ENCODE assay signal across 19 mouse cellular contexts in genomic region chr10:4151159-4151558, GRCm38 (mm10).
DNase-seq lines count a peak whose midpoint lies in the region; ATAC-seq and TF ChIP-seq lines count a peak whose summit lies in the region.
"Had no signal": no experiment of that assay in that cellular context is flagged by ENCODE, and none has a peak within 500 bp of the region (broad histone marks: within the 10 kb centered on the region; RNA-seq: fewer than 3 reads in every experiment).

No protein-coding gene starts in this region.

- WGBS in lung, embryonic 14.5 days: 91% methylated on average over 4 of the region's 4 CpGs
- WGBS in kidney, adult 2 months: 92% methylated on average over 4 of the region's 4 CpGs

- DNase-seq in gastrocnemius, adult 2 months: no peak
- no peak for DNase-seq in gastrocnemius, adult 18-20 months (ENCODE audit: low spot score)
- peak; percentile 34 for DNase-seq in lung, embryonic 14.5 days
- no peak for DNase-seq in lung, postnatal 4 days
- DNase-seq in induced T-regulatory cell, adult 2 months (ENCODE audit: low read depth): peak; percentile 18
- DNase-seq in kidney, adult 2 months: no peak
- DNase-seq in left cerebral cortex, adult 9 months (ENCODE audit: low spot score in 2 of 2): no peak
- DNase-seq: adrenal gland, postnatal 10 days; cerebellum, postnatal 36 days; heart, adult 18-20 months; heart, postnatal 36 days; thymus, postnatal 4 days had no signal

- no peak overlapping the region for H3K4me2 ChIP-seq in lung, embryonic 14.5 days
- H3K4me2 ChIP-seq: forebrain, embryonic 13.5 days; limb, embryonic 12.5 days; lung, embryonic 15.5 days; midbrain, embryonic 11.5 days had no signal

- H3K4me1 ChIP-seq in lung, embryonic 14.5 days (ENCODE audit: insufficient read depth): no peaks in the 10 kb centered on the region
- peaks cover 32% of the 10 kb centered on the region for H3K4me1 ChIP-seq in E14TG2a.4 (replicated peaks; ENCODE audit: low read depth, low read length)
- no peaks in the 10 kb centered on the region for H3K4me1 ChIP-seq in kidney, adult 2 months (ENCODE audit: control insufficient read depth, insufficient read depth, low read length)
- H3K4me1 ChIP-seq: forebrain, embryonic 13.5 days; limb, embryonic 12.5 days had no signal

- TF ChIP-seq CTCF in gastrocnemius, adult 2 months (IDR thresholded peaks at IDR 0.05): peak; percentile 29
- TF ChIP-seq CTCF in lung, embryonic 14.5 days (IDR thresholded peaks at IDR 0.05; ENCODE audit: low read depth): peak; percentile 46
- peak; percentile 43 for TF ChIP-seq CTCF in E14TG2a.4 (conservative IDR thresholded peaks at IDR 0.05; ENCODE audit: low read length)
- no peak for TF ChIP-seq CTCF in kidney, adult 2 months (conservative IDR thresholded peaks at IDR 0.05; ENCODE audit: insufficient read depth, insufficient read length, low read depth, low read length)

- ATAC-seq in lung, embryonic 14.5 days (ENCODE audit: insufficient read depth): no peak
- ATAC-seq: forebrain, embryonic 13.5 days; inflammation-experienced regulatory T-cells, adult 6 months had no signal

- H3K27ac ChIP-seq in gastrocnemius, adult 2 months: peak overlapping the region; percentile 54
- H3K27ac ChIP-seq in lung, embryonic 14.5 days (ENCODE audit: low read depth): no peak overlapping the region; the same call in 1 of the 2 replicates
- no peak overlapping the region for H3K27ac ChIP-seq in kidney, adult 2 months (ENCODE audit: insufficient read depth, low read depth, low read length)
- H3K27ac ChIP-seq: forebrain, embryonic 13.5 days; limb, embryonic 12.5 days; lung, embryonic 15.5 days had no signal

- H3K9me3 ChIP-seq in lung, embryonic 14.5 days (ENCODE audit: low read depth, low read length): no peaks in the 10 kb centered on the region
- H3K9me3 ChIP-seq in E14TG2a.4 (ENCODE audit: low read length): no peaks in the 10 kb centered on the region
- H3K9me3 ChIP-seq: forebrain, embryonic 13.5 days; limb, embryonic 12.5 days; lung, embryonic 15.5 days had no signal

- H3K9ac ChIP-seq in lung, embryonic 14.5 days: no peak overlapping the region
- H3K9ac ChIP-seq: forebrain, embryonic 13.5 days; limb, embryonic 12.5 days; lung, embryonic 15.5 days had no signal

- no peak overlapping the region for H3K4me3 ChIP-seq in gastrocnemius, adult 2 months
- H3K4me3 ChIP-seq in lung, embryonic 14.5 days (ENCODE audit: low read depth, low read length): no peak overlapping the region
- H3K4me3 ChIP-seq in E14TG2a.4 (replicated peaks; ENCODE audit: low read length): no peak overlapping the region
- H3K4me3 ChIP-seq in kidney, adult 2 months (ENCODE audit: insufficient read depth, low read depth, low read length): no peak overlapping the region
- H3K4me3 ChIP-seq: forebrain, embryonic 13.5 days; limb, embryonic 12.5 days; lung, embryonic 15.5 days; myocyte had no signal

- no peaks in the 10 kb centered on the region for H3K27me3 ChIP-seq in lung, embryonic 14.5 days (ENCODE audit: insufficient read depth, low read length)
- H3K27me3 ChIP-seq in E14TG2a.4 (ENCODE audit: insufficient read depth, low read length): no peaks in the 10 kb centered on the region
- H3K27me3 ChIP-seq in kidney, adult 2 months (replicated peaks; ENCODE audit: control insufficient read depth, insufficient read depth, low read length): no peaks in the 10 kb centered on the region
- H3K27me3 ChIP-seq: forebrain, embryonic 13.5 days; limb, embryonic 12.5 days; lung, embryonic 15.5 days had no signal

- intact Hi-C loops in gastrocnemius, adult 2 months (cut with DNase I): no loop called here

- TF ChIP-seq POLR2A in kidney, adult 2 months (IDR thresholded peaks at IDR 0.05; ENCODE audit: low read depth, low read length): no peak

- H3K36me3 ChIP-seq in lung, embryonic 14.5 days (ENCODE audit: insufficient read depth): peaks cover 17% of the 10 kb centered on the region; the same call in 1 of the 2 replicates
- H3K36me3 ChIP-seq in E14TG2a.4 (ENCODE audit: insufficient read depth, low read length): peaks cover 73% of the 10 kb centered on the region
- H3K36me3 ChIP-seq in kidney, adult 2 months (ENCODE audit: control insufficient read depth, insufficient read depth, low read length): no peaks in the 10 kb centered on the region
- H3K36me3 ChIP-seq: limb, embryonic 12.5 days; lung, embryonic 15.5 days had no signal

Comparison
In these comparisons a context has a peak if more than half of its experiments do, and no peak if none do; other contexts are left out.
1. DNase-seq: peak in lung, embryonic 14.5 days (single experiment) and induced T-regulatory cell, adult 2 months (single experiment); none in gastrocnemius, adult 2 months (single experiment), gastrocnemius, adult 18-20 months (single experiment), lung, postnatal 4 days (0 of 2), kidney, adult 2 months (single experiment) and left cerebral cortex, adult 9 months (0 of 2).